Mouse (Mus musculus) cerebellum, adult 2 months (tissue): Measurements from ENCODE around the gene Rassf9. TPM values are rescaled to one million over a fixed set of nuclear protein-coding genes. Genes with fewer than 3 reads are reported as not detected.

Experiments
- DNase-seq, 2 experiments: peaks; one replicate each; pipeline ENCODE4 v3.0.0; 2021
- H3K27ac ChIP-seq: fragments of 200-500 bp; 2 replicates; pipeline ENCODE4 v1.5.1; 2012; ENCODE audit warnings: low read length, control low read depth, inconsistent platforms; ENCODE audit not compliant: insufficient read depth
- H3K27me3 ChIP-seq: fragments of 200-500 bp; 2 replicates; pipeline ENCODE4 v1.6.1; 2012; ENCODE audit warnings: inconsistent platforms, mild to moderate bottlenecking, low read length, moderate library complexity; ENCODE audit not compliant: control insufficient read depth, insufficient read depth
- H3K4me1 ChIP-seq: fragments of 200-500 bp; 2 replicates; pipeline ENCODE4 v1.6.1; 2011; ENCODE audit warnings: low read length; ENCODE audit not compliant: control insufficient read depth, insufficient read depth
- H3K4me3 ChIP-seq: fragments of 200-500 bp; replicated peaks from 2 replicates; pipeline ENCODE3; 2011; ENCODE audit warnings: mild to moderate bottlenecking, low read depth, low read length, control low read depth; ENCODE audit not compliant: insufficient read depth
- CTCF ChIP-seq: fragments of 200-500 bp; IDR thresholded peaks from 2 replicates; pipeline ENCODE4 v1.5.1; 2011; ENCODE audit warnings: low read depth, mild to moderate bottlenecking, control low read depth, low read length, moderate library complexity, borderline replicate concordance; ENCODE audit not compliant: insufficient read depth
- POLR2A ChIP-seq: fragments of 200-500 bp; IDR thresholded peaks from 2 replicates; pipeline ENCODE4 v1.6.1; 2011; ENCODE audit warnings: low read length, control low read depth, borderline replicate concordance; ENCODE audit not compliant: insufficient read depth
- whole genome bisulfite sequencing: fragments of 180-500 bp; shearing (Covaris S2); methylation state at CpG from one replicate; pipeline ENCODE4 v1.1.7; 2018; 5-methylcytosine and 5-hydroxymethylcytosine counted together
- polyA plus RNA-seq: library from polyadenylated mRNA; depleted of rRNA; stranded (reverse); fragments of >200 nt; gene quantifications from 2 replicates; pipeline ENCODE4 v1.2.3, GENCODE M21; 2012; rRNA removed

Rassf9 gene
- polyA plus RNA-seq, 1 experiment = 1.4 TPM

DNA sequence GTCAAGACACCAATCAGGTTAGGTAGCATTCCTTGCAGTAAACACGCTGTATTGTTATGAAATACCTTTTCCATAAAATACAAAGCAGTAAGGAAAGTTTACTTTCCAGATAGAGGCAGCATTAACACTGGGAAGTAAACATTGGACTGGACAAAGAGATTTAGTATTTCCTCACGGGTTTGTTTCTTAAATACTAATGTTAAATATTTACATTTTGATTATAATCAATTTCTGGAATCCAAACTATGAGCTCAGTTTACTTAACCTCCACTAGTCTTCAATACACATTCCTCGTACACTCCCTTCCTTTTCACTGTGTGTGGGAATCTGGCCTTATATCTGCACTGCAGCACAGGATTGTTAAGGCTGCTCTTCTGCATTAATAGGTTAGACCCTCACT, 15.9 kb downstream of the Rassf9 start:
- WGBS = 86% methylated on average over 3 of the region's 3 CpGs

DNA sequence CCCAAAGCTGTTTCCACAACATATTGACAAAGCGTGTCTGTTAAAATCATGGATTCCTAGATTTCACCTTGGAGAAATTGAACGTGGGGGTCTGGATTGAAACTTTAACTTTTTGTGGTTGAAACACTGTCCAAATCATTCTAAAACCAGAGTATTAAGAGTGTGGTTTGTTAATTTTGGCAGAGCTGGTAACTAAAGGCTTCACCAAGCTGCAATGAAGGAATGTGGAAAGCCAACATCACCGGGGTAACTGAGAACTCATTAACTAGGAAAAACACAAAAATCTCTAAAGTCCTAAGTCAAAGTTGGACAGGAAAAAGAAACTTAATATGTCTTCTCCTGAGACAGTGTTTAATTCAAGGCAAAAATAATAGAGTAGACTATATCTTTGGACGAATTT, 41.9 kb downstream of the Rassf9 start:
- TF ChIP-seq POLR2A (no peak), CTCF (no peak)
- no peaks in the 10 kb centered on the region for H3K27me3 ChIP-seq
- 69% methylated on average over 4 of the region's 4 CpGs for WGBS
- DNase-seq = peak in 1 of 2 experiments; percentile 1
- no peak overlapping the region for H3K4me3 ChIP-seq
- H3K4me1 ChIP-seq = no peaks in the 10 kb centered on the region
- H3K27ac ChIP-seq = no peak overlapping the region

More for the DNA sequence above, 15.9 kb downstream of the Rassf9 start:
- Histone ChIP-seq H3K27me3 (no peaks in the 10 kb centered on the region), H3K4me3 (no peak overlapping the region), H3K4me1 (no peaks in the 10 kb centered on the region), H3K27ac (no peak overlapping the region)
- no peak for DNase-seq
- TF ChIP-seq POLR2A = no peak
- no peak for TF ChIP-seq CTCF

DNA sequence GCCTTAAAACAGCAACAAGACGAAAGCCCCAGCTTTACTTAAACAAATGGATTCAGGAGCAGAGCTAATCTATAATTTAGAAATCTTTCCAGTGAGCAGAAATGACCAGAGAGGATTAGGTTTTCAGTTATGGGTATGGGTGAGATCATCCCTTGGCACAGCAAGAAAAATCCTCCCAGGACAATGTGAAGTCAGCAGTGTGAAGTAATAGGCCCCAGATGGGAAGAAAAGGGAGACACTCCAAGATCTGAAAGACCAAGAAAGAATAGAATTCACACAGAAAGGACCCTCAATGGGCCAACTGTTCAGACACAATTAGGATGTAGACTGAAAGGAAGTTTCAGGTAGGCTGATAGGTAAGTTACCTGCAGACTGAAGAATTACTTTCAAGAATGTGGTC, 50.5 kb downstream of the Rassf9 start:
- DNase-seq = no peak
- Histone ChIP-seq H3K4me3 (no peak overlapping the region), H3K27ac (no peak overlapping the region), H3K4me1 (no peaks in the 10 kb centered on the region), H3K27me3 (no peaks in the 10 kb centered on the region)
- WGBS = 80% methylated on average over 1 of the region's 1 CpGs
- TF ChIP-seq POLR2A (no peak), CTCF (no peak)

DNA sequence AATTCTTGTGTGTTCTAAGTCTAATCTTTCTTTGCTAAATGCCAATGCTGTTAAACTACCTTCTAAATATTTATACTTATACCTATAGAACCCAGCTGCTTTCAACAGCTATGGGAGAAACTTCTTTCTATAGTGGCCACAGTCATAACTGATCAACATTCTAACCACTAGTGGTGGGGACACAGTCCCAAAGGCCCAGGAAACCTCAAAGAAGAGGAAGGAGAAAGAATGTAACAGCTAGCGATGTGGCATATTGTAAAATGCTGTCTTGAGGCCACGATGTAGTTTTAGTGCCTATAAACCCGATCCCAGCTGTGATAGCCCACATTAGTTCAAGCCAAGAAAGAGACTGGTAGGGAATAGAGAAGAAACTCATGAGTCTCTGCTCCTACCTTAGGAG, 65.9 kb downstream of the Rassf9 start:
- 96% methylated on average over 3 of the region's 3 CpGs for WGBS
- H3K27me3 ChIP-seq = no peaks in the 10 kb centered on the region
- no peak overlapping the region for H3K4me3 ChIP-seq
- H3K4me1 ChIP-seq = no peaks in the 10 kb centered on the region
- no peak overlapping the region for H3K27ac ChIP-seq
- TF ChIP-seq CTCF = no peak
- TF ChIP-seq POLR2A = no peak
- no peak for DNase-seq

DNA sequence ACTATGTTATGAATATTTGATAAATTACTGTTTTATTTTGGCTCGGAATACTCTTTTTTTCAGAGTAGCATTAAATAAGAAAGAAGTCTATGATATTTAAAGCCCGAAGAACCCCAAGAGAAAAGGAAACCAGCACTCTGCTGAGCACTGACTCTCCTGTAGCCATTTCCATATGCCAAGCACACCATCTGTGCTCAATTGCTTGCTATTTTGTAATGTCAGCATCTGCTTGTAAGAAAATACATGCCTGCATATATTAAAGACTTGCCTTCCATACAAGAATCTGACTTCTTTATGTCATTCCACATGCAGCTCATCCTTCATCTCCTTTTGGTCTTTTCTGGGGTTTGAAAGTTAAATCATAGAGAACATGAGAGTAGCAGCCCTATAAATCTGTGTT, 82.3 kb downstream of the Rassf9 start:
- 52% methylated on average over 2 of the region's 2 CpGs for WGBS
- Histone ChIP-seq H3K27ac (no peak overlapping the region), H3K4me3 (no peak overlapping the region), H3K4me1 (no peaks in the 10 kb centered on the region), H3K27me3 (no peaks in the 10 kb centered on the region)
- DNase-seq = no peak
- TF ChIP-seq CTCF (no peak), POLR2A (no peak)

Other genes starting within 250 kb of the Rassf9 start
- 4.4 and 5.2 TPM in 2 replicates for gene Nts, start 21.7 kb upstream of the Rassf9 start, polyA plus RNA-seq